Mouse (Mus musculus): Measurements from ENCODE around the gene Mrps14.

Mrps14 gene

GRCm38 (mm10) chr1:160194529-160195336 lies at the start of gene Mrps14:
Gene Mrps14, plus strand, starts transcription at chr1:160195215.
- peak; percentile 99 for DNase-seq (ENCODE audit: low read depth, low spot score)

DNA sequence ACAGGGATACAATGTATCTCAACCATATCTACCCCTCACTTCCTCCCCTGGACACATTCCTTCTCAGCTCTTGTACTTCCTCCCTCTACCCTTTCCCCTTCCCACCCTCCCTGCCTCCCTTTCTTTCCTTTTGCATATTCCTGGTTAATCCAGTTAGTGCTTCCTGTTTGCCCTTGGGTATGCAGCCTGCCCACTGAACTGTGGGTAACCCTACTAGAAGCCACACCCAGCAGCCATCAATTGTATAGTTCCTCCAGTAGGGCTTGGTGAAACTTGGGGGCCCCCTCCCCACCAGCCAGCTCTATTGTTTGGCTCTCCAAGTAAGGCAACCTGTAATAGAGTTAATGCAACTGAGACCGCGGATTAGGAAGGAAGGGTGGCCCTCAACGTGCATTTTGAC lies 49.4 kb upstream of the Mrps14 start:
- no peak for DNase-seq (ENCODE audit: low read depth, low spot score)

DNA sequence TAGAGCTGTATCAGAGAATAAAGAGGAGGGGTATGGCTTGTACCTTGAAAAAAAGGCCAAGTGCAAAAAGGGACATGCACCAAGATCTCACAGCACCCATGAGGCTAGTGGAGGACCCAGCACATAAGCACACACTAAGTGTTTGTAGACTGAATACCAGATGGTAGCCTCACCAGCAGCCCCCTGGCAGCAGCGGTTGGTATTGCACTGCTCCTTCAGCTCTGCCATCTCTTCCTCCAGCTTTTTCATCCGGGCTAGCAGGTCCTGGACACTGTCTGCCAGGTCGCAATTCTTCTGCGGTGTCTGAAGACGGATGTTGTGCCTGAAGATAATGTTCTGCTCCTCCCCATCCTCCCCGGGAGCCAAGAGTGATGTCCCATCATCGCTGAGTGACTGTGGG lies 47.7 kb upstream of the Mrps14 start:
- DNase-seq (ENCODE audit: low read depth, low spot score) = no peak

DNA sequence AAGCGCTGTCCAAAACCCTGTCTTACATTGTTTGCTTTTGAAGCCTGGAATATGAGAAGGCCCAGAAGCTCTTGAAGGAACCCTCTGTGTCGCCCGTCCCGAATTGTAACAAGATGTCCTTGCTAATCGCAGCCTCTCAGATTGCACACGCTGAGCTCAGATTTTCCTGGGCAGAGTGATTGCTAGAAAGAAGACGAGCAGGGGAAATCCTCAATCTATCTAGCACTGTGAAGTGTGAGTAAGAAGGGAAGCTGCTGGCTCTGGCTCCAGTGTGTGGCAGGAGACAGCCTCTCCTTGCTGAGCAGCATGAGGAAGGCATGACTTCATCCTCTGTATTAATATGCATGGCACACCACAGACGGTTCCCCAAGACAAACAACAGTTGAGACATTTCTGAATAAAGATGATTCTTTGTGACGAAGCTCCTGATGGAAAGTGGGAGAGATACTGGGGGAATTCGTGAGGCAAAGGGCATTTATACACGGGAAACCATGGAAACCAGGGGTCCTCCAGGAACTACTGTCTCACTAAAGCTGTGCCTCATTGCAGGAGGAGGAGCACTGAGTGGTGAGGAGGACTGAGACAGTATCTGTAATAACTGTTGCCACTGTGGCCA lies 45.6 kb upstream of the Mrps14 start:
- DNase-seq (ENCODE audit: low read depth, low spot score) = no peak

GRCm38 (mm10) chr1:160150726-160151125 lies 44.3 kb upstream of the Mrps14 start:
- no peak for DNase-seq (ENCODE audit: low read depth, low spot score)

GRCm38 (mm10) chr1:160153480-160153879 lies 41.5 kb upstream of the Mrps14 start, which contains the start of gene Tnn:
Gene Tnn, minus strand, starts transcription at chr1:160153580.
- no peak for DNase-seq (ENCODE audit: low read depth, low spot score)

- no peak for DNase-seq (ENCODE audit: low read depth, low spot score)
Measured at GRCm38 (mm10) chr1:160158190-160158589, 36.8 kb upstream of the Mrps14 start.

DNA sequence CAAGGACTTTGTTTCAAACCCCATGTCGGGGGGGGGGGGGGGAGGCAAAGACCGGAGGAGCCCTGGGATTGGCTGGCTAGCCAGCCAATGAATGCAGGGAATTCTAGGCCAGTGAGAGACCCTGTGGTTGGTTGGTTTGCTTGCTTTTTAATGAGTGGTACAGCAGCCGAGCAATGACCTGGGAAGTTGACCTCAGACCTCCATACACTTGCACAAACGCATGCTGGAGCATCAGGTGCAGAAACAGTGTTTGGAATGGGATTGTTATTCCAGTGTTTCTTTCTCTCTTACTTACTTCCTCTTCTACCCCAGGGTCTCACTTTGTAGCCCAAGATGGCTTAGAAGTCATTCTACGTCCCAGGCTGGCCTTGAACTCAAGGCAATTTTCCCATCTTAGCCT lies 28.4 kb upstream of the Mrps14 start:
- no peak for DNase-seq (ENCODE audit: low read depth, low spot score)

DNA sequence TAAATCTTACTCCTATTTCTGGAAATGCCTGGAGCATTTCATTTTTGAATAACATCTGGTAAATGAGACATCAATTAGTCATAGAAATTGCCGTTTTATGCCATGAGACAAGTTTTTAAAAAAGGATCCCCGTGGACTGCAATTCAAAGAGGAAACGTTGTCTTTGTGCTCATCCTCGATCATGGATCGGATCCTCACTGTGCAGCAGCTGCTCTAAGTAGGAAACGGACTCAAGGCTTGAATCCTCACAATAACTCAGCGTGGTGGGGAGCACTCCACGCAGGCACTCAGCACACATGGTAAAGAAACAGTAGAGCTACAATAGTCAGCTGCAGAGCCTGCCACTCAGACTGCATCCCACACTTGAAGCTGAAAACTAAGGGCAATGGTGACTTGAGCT lies 18.1 kb upstream of the Mrps14 start:
- no peak for DNase-seq (ENCODE audit: low read depth, low spot score)

DNA sequence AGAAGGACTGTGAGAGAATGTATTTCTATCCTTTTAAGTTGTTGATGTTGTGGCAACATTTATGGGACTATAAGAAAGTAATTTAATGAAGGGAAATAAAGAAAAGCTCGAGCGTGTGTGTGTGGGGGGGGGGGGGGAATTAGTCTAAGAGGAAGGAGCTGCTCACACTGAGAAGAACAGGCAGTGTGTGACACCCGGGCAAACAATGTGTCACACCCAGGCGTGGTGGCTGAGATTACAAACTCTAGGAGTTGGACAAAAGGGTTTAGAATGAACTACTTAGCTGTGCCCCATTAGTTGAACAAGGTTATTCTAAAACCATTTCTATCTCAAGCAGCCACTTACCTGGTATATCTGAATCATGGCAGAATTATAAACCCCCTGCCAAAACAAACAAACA lies 13.8 kb upstream of the Mrps14 start:
- DNase-seq (ENCODE audit: low read depth, low spot score) = no peak

DNA sequence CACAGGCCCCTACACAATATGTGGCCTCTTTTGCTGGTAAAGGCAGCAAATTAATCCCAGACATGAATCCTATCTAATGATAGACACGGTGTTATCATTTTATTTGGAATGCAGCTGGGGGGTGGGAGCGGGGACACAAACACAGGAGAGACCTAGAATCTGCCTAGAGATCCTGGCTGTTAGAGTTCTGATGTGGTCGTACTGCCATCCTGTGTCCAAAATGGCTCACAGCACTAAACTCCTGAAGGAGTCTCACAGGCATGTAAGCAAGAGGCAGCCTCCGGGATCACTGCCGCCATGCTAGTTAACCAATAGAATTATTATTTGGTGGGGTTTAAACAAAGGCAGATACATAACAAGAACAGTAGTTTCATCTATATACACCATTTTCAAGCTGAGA lies 10.5 kb upstream of the Mrps14 start:
- no peak for DNase-seq (ENCODE audit: low read depth, low spot score)

DNA sequence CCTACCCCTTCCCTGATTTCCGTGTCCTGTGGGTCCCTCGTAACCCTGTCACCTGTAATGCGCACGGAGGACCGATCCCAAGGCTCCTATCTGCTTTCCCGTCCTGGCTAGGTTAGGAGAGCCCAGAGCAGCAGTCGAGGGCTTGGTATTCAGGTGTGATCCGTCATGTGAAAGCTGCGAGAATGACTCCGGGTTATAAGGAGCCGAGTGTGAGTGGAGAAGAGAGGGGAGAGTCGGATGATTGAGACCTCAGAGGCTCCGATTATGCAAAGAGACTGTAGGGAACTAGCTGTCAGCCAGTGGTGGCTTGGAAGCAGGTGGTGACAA lies 285 bp downstream of the Mrps14 start:
- no peak for DNase-seq (ENCODE audit: low read depth, low spot score)

GRCm38 (mm10) chr1:160205486-160205885 lies 10.5 kb downstream of the Mrps14 start:
- DNase-seq (ENCODE audit: low read depth, low spot score) = no peak

GRCm38 (mm10) chr1:160209844-160210243 lies 14.8 kb downstream of the Mrps14 start:
- no peak for DNase-seq (ENCODE audit: low read depth, low spot score)

DNA sequence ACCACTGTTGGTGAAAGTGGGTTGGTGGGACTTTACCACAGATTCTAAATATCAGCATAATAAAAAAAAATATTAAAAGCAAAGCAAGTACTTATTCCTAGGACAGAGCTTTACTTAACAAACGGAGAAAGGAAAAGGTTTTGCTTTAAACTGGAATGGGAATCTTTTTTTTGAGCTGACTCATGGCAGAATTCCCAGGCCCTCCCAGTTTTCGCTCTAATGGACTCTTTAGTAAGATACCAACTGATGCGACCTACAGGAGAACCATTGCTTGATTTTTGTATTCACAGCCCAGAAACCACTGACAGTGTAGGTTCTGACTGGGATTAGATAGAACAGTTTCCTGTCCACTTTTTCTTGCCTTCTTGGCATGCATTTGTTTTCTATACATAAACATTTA lies 15.6 kb downstream of the Mrps14 start:
- no peak for DNase-seq (ENCODE audit: low read depth, low spot score)

DNA sequence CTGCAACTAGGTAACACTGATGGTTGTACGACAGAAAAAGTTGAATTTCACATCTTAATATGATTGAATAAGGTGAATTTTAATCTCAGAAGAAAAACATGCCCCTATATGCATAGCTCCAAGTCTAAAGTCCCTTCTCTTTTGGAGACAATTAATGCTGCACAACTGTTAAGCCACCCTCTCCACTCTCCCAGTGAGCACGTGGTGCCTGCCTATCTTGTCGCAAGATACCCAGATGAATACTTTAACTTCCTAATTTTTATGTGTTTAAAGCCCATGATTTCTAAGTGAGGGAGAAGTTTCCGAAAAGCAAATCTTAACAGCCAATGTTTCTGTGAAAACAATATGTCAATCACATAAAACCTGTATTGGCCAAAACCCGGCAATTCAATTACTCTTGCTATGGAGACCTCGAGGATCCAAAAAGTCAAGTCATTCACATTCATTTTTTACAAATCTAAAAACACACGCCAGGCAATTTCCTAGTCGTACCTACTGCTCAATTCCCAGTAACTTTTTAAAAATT lies 16.6 kb downstream of the Mrps14 start:
- DNase-seq (ENCODE audit: low read depth, low spot score) = no peak

DNA sequence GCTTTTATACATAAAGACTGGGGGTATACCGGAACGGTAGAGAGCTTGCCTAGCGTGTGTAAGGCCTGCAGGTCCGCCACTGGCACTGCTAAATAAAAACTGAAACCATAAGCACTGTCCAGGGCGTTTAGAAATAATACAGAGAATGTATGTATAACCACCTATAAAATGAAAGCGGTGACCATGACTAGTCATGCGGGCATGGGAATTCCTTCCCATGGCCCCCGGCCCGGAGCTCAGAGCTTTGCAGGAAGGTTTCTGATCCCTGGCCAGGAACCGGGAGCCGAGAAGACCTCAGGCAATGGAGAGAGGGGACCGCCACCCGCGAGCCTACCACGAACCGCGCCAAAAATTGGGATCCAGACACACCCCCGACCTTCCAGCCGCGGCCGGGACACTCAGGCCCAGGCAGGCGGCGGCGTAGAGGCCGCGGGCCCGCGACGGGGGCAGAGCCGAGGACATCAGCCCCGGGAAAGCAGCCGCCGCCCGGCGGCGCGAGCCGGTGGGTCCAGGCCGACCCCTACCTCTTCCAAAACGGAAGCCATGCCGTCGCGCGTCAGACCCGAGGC lies 17.2 kb downstream of the Mrps14 start:
- DNase-seq (ENCODE audit: low read depth, low spot score) = no peak

DNA sequence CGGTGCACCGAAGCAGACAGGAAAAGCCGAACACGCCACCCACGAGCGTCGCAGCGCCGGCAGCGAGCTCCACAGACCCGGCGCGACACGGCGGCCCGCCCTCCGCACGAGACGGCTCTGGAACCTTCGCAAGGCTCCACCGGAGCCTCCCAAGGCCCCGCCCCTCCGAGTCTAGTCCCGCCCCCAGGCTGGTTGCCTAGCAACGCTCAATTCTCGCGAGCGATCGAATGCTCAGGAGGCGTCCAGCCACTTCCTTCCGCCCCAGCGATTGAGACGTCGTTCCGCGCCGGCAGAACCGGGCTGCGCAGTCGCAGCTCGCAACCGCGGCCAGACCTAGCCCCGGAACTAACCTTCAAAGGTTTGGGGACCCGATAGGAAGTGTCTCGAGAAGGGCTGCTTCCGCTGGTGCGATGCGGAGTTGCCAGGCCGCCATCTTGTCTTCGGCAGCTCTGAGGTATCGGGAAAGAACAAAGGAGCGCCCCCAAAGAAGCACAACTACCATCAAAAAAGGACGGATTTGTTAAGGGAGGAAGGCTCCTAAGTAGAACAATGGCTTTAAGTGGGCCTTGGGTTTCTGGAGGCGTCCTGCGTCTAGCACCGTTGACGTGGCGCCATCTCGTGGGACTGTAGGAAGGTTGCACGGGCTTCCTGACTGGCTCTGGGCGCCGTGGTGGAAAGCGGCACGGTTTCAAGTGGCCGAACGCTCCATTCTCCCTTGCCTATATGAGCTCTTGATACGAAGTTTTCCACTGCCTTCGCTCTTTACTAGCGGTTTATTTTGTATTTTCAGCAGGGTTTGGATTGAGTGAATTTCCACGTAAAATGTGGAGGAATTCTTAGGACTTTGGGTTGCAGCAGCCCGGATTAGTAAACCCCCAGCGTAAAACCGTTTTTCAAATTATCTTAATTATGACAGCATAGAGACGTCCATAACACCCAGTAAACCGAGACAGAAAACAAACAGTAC lies 18.0 kb downstream of the Mrps14 start, which contains the start of gene Cacybp:
Gene Cacybp, minus strand, starts transcription at position 173 of the 967 bp plus-strand sequence.
- DNase-seq (ENCODE audit: low read depth, low spot score) = peak; percentile 99

- DNase-seq (ENCODE audit: low read depth, low spot score) = no peak
Measured at GRCm38 (mm10) chr1:160214171-160214570, 19.2 kb downstream of the Mrps14 start.

DNA sequence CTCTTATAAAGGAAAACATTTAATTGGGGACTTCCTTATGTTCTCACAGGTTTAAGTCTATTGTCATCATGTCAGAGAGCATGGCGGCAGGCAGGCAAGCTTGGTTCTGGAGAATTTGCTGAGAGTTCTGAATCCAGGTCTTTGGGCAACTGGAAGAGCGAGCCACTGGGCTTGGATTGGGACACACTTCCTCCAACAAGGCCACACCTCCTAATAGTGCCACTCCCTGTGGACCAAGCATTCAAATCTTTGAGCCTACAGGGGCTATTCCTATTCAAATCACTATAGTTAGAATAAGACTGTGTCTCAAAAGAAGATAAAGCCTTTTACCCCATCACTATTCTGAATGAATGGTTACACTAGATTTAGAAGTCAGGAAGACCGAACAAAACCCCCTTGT lies 22.9 kb downstream of the Mrps14 start:
- no peak for DNase-seq (ENCODE audit: low read depth, low spot score)

- no peak for DNase-seq (ENCODE audit: low read depth, low spot score)
Measured at GRCm38 (mm10) chr1:160224093-160224492, 29.1 kb downstream of the Mrps14 start.

DNA sequence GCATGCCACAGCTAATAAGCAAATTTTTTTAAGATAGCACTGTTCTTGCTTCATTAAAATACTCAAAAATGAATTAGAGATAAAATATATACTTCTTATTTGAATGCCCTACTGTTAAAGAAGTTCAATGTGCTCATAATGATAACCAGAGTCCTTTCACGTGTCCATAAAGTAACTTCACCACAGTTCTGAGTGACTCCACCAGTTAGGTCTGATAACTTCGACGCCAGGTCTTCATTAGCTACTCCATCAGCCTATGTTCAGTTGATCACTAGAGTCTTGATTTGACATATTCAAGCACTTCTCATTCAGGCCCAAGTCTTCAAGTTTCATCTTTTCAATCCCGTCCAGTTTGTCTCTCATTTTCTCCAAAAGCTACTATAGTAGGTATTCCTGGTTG lies 32.2 kb downstream of the Mrps14 start:
- no peak for DNase-seq (ENCODE audit: low read depth, low spot score)
